Mouse (Mus musculus) embryonic facial prominence, embryonic 12.5 days (tissue): ENCODE measurements around the gene Lca5. TPM values are rescaled to one million over a fixed set of nuclear protein-coding genes. Genes with fewer than 3 reads are reported as not detected.

ENCODE experiments used
- ATAC-seq: fragments of 200-750 bp; cut with Nextera tagmentation; 2 replicates; pipeline ENCODE4 v1.8.0; 2017; ENCODE audit not compliant: insufficient number of reproducible peaks, insufficient read depth, low FRiP score, low TSS enrichment
- H3K27ac ChIP-seq: fragments of 300-500 bp; sonication (generic); 2 replicates; pipeline ENCODE4 v1.5.1; 2016; ENCODE audit warnings: mild to moderate bottlenecking
- H3K27me3 ChIP-seq: fragments of 300-500 bp; sonication (generic); 2 replicates; pipeline ENCODE4 v1.6.1; 2016; ENCODE audit warnings: mild to moderate bottlenecking, moderate library complexity
- H3K36me3 ChIP-seq: fragments of 300-500 bp; sonication (generic); 2 replicates; pipeline ENCODE4 v1.6.1; 2016; ENCODE audit warnings: mild to moderate bottlenecking
- H3K4me1 ChIP-seq: fragments of 300-500 bp; sonication (generic); 2 replicates; pipeline ENCODE4 v1.6.1; 2016
- H3K4me2 ChIP-seq: fragments of 300-500 bp; sonication (generic); replicated peaks from 2 replicates; pipeline ENCODE4 v1.6.1; 2016; ENCODE audit warnings: mild to moderate bottlenecking, moderate library complexity
- H3K4me3 ChIP-seq: fragments of 300-500 bp; sonication (generic); 2 replicates; pipeline ENCODE4 v1.5.1; 2016; ENCODE audit warnings: mild to moderate bottlenecking
- H3K9ac ChIP-seq: fragments of 300-500 bp; sonication (generic); 2 replicates; pipeline ENCODE4 v1.6.1; 2016; ENCODE audit warnings: mild to moderate bottlenecking, moderate library complexity
- H3K9me3 ChIP-seq: fragments of 300-500 bp; sonication (generic); 2 replicates; pipeline ENCODE4 v1.6.1; 2016; ENCODE audit warnings: mild to moderate bottlenecking, moderate library complexity
- whole genome bisulfite sequencing: fragments of 180-500 bp; shearing (Covaris S2); methylation state at CpG from one replicate; pipeline ENCODE4 v1.1.7; 2016; 5-methylcytosine and 5-hydroxymethylcytosine counted together
- polyA plus RNA-seq: library from polyadenylated mRNA; unstranded; fragments of >200 nt; fragmentation: Nextera tagmentation; extraction: Ambion mirVana; gene quantifications from 2 replicates; pipeline ENCODE4 v1.2.1, GENCODE M21; 2016

Gene Lca5
- polyA plus RNA-seq, 1 experiment from 2014 or later: 23.9 TPM

DNA sequence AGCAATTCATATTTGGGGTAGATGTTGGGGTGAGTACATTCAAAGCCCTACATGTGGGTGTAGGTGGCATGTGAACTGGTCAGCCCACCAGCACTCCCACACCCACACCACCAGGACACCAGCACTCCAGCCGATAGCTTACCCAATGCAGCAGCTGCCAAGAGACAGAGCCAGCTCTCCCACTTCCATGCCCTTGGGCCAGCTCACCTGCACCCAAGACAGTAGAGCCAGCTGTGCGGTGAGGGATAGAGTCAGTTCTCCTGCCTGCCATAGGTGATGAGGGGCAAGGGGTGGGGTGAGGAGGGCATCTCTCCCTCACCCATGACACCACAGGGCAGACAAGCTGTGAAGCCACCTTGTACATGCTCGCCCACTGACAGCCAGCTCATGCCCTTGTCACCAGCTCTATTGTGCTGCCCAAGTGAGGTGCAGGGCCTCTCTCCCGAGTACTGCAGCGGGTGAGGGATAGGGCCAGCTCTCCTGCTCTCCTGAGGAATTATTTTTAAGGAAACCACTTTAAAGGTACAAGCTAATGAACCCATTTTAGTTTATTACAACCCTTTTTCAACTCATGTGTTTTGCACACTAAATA, 54.6 kb downstream of the Lca5 start:
- peak; percentile 67 for ATAC-seq
- 84% methylated on average over 5 of the region's 5 CpGs for WGBS
- H3K4me1 ChIP-seq: peaks cover 3% of the 10 kb centered on the region; the same call in 1 of the 2 replicates
- no peaks in the 10 kb centered on the region for H3K27me3 ChIP-seq
- H3K36me3 ChIP-seq: no peaks in the 10 kb centered on the region
- no peak overlapping the region for H3K9ac ChIP-seq
- no peak overlapping the region for H3K4me2 ChIP-seq
- H3K27ac ChIP-seq: no peak overlapping the region
- H3K9me3 ChIP-seq: no peaks in the 10 kb centered on the region
- H3K4me3 ChIP-seq: no peak overlapping the region

- no peak overlapping the region for H3K9ac ChIP-seq
- 68% methylated on average over 6 of the region's 6 CpGs for WGBS
- H3K4me2 ChIP-seq: no peak overlapping the region
- no peak overlapping the region for H3K4me3 ChIP-seq
- peaks cover 3% of the 10 kb centered on the region; the same call in 1 of the 2 replicates for H3K4me1 ChIP-seq
- ATAC-seq: no peak
- no peaks in the 10 kb centered on the region for H3K36me3 ChIP-seq
- H3K27ac ChIP-seq: no peak overlapping the region
- H3K27me3 ChIP-seq: no peaks in the 10 kb centered on the region
- H3K9me3 ChIP-seq: no peaks in the 10 kb centered on the region
Observed at GRCm38 (mm10) chr9:83385301-83385700, 55.6 kb downstream of the Lca5 start.

DNA sequence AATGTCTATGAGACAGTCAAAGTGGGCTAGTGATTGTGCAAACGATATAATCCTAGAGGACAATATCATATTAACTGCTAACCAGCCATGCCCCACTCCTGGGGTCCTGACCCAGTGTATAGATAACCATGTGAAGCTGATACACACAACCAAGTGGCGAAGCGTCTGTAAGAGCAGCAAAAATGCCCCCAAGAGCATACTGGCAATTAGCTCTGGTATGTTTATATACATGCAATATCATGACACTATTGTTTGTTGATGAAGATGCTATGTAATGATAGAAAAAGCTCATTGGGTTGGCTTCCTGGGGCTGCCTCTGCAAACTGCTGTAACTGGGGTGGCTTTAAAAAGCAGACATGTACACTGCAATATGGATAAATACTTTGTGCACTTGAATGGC, 57.7 kb downstream of the Lca5 start:
- H3K4me3 ChIP-seq: no peak overlapping the region
- H3K9me3 ChIP-seq: no peaks in the 10 kb centered on the region
- 72% methylated on average over 3 of the region's 3 CpGs for WGBS
- no peak overlapping the region for H3K4me2 ChIP-seq
- H3K36me3 ChIP-seq: no peaks in the 10 kb centered on the region
- H3K27ac ChIP-seq: no peak overlapping the region
- no peak overlapping the region for H3K9ac ChIP-seq
- no peak for ATAC-seq
- no peaks in the 10 kb centered on the region; the same call in 1 of the 2 replicates for H3K4me1 ChIP-seq
- H3K27me3 ChIP-seq: no peaks in the 10 kb centered on the region

DNA sequence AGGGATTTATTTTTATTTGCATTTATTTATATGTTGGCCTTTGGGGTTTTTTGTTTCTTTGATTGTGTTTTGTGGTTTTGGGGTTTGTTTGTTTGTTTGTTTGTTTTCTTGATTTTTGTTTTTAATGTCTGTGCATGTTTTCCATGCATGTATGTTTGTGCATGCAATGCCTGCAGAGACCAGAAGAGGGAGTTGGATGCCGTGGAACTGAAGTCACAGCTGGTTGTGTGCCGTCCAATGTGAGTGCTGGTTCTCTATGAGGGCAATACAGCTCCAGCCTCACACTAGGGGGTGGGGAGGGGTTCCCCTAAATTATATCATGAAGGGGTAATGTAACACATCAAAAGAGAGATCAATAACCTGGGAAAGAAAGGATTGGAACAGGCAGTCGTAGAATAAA, 58.2 kb downstream of the Lca5 start:
- ATAC-seq: no peak
- Histone ChIP-seq H3K36me3 (no peaks in the 10 kb centered on the region), H3K4me2 (no peak overlapping the region), H3K27ac (no peak overlapping the region), H3K27me3 (no peaks in the 10 kb centered on the region), H3K9ac (no peak overlapping the region), H3K4me1 (no peaks in the 10 kb centered on the region; the same call in 1 of the 2 replicates), H3K4me3 (no peak overlapping the region), H3K9me3 (no peaks in the 10 kb centered on the region)
- WGBS: 49% methylated on average over 3 of the region's 3 CpGs

GRCm38 (mm10) chr9:83381317-83381716, 59.6 kb downstream of the Lca5 start:
- Histone ChIP-seq H3K4me3 (no peak overlapping the region), H3K9me3 (no peaks in the 10 kb centered on the region), H3K4me1 (no peaks in the 10 kb centered on the region), H3K27ac (no peak overlapping the region), H3K9ac (no peak overlapping the region), H3K4me2 (no peak overlapping the region), H3K36me3 (no peaks in the 10 kb centered on the region), H3K27me3 (no peaks in the 10 kb centered on the region)
- no peak for ATAC-seq

DNA sequence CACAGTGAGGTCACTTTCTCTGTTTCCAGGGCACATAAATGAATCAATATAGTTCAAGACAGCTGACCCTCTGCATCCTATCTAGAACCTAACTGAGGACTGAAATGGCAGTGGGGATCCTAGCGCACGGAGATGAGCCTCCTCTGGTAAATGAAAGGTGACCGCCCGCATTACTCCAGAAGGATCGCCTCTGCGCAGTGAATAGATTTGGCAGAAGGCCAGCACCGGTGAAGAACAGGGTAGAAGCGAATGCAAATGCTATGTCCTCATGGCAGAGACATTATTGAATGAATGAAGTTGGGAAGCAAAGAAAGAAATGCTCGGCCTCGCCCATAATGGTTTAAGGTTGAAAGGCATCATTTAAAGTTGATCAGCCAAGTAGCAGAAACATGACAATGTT, 61.3 kb downstream of the Lca5 start:
- H3K9ac ChIP-seq: no peak overlapping the region
- no peaks in the 10 kb centered on the region for H3K9me3 ChIP-seq
- H3K4me1 ChIP-seq: no peaks in the 10 kb centered on the region
- no peak overlapping the region for H3K4me2 ChIP-seq
- no peak overlapping the region for H3K4me3 ChIP-seq
- H3K27me3 ChIP-seq: no peaks in the 10 kb centered on the region
- 88% methylated on average over 10 of the region's 10 CpGs for WGBS
- H3K27ac ChIP-seq: no peak overlapping the region
- H3K36me3 ChIP-seq: no peaks in the 10 kb centered on the region
- ATAC-seq: no peak

DNA sequence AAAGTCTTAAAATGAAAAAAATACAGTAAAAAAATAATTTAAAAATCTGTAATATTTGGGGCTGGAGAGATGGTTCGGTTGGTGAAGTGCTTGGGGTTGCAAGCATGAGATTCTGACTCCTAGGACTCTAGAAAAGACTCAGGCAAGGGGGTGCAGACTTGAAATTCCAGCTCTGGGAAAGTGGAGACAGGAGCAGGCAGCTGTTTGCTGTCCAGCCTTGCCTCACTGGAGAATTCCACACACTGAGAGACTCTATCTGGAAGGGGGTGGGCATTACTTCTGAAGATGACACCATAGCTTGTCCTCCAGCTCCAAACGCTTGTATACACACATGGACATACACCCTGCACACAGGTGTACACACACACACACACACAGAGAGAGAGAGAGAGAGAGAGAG, 63.8 kb downstream of the Lca5 start:
- Histone ChIP-seq H3K9me3 (no peaks in the 10 kb centered on the region), H3K4me1 (no peaks in the 10 kb centered on the region), H3K27me3 (no peaks in the 10 kb centered on the region), H3K9ac (no peak overlapping the region), H3K36me3 (no peaks in the 10 kb centered on the region), H3K27ac (no peak overlapping the region), H3K4me3 (no peak overlapping the region), H3K4me2 (no peak overlapping the region)
- ATAC-seq: no peak
- WGBS: 87% methylated on average over 2 of the region's 2 CpGs

- Histone ChIP-seq H3K4me2 (no peak overlapping the region), H3K27ac (no peak overlapping the region), H3K27me3 (no peaks in the 10 kb centered on the region), H3K36me3 (no peaks in the 10 kb centered on the region), H3K9me3 (no peaks in the 10 kb centered on the region), H3K4me3 (no peak overlapping the region), H3K9ac (no peak overlapping the region), H3K4me1 (no peaks in the 10 kb centered on the region)
- ATAC-seq: no peak
- 70% methylated on average over 4 of the region's 4 CpGs for WGBS
Observed at GRCm38 (mm10) chr9:83375522-83376176, 65.3 kb downstream of the Lca5 start.

DNA sequence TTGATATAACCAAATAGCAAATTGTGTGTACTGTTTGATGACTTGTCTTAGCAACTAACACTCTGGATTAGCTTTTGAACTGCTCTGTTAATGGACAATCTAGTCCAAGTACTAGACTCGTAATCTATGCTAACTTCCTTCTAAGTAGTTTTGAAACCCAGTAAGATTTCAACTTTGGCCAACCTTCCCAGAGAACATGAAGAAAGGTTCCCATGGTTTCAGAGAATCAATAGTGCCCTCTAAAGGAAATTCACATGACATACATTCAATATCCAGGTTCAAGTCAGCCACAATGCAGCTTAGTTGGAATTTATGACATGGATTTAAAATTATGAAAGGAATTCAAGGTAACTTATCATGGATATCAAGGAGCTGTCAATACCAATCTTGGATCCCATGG, 70.0 kb downstream of the Lca5 start:
- no peaks in the 10 kb centered on the region for H3K4me1 ChIP-seq
- H3K9me3 ChIP-seq: no peaks in the 10 kb centered on the region
- ATAC-seq: no peak
- no peak overlapping the region for H3K27ac ChIP-seq
- H3K4me3 ChIP-seq: no peak overlapping the region
- WGBS: 29% methylated on average over 1 of the region's 1 CpGs
- H3K27me3 ChIP-seq: no peaks in the 10 kb centered on the region
- no peaks in the 10 kb centered on the region for H3K36me3 ChIP-seq
- H3K4me2 ChIP-seq: no peak overlapping the region
- H3K9ac ChIP-seq: no peak overlapping the region

DNA sequence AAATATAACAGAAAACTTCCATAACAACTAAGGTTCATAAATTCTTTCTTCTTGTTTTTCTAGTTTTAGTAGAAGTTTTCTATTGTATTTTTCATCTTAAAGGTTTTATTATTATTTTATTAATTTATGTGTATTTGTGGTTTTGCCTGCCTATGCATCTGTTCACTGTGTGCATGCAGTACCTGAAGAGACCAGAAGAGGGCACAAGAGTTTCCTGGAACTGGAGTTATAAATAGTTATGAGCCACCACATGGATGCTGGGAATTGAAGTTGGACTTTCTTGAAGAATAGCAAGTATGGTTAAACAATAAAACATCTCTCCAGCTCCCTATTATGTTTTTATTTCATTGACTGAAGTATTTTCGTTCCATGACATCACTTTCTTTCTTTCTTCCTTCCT, 72.7 kb downstream of the Lca5 start:
- no peaks in the 10 kb centered on the region for H3K9me3 ChIP-seq
- H3K27me3 ChIP-seq: no peaks in the 10 kb centered on the region
- H3K4me1 ChIP-seq: no peaks in the 10 kb centered on the region
- H3K9ac ChIP-seq: no peak overlapping the region
- H3K4me3 ChIP-seq: no peak overlapping the region
- 93% methylated on average over 1 of the region's 1 CpGs for WGBS
- no peak for ATAC-seq
- H3K36me3 ChIP-seq: no peaks in the 10 kb centered on the region
- no peak overlapping the region for H3K27ac ChIP-seq
- H3K4me2 ChIP-seq: no peak overlapping the region

GRCm38 (mm10) chr9:83355802-83356201, 85.1 kb downstream of the Lca5 start:
- ATAC-seq: no peak
- Histone ChIP-seq H3K27ac (no peak overlapping the region), H3K4me3 (no peak overlapping the region), H3K9ac (no peak overlapping the region), H3K4me2 (no peak overlapping the region), H3K9me3 (no peaks in the 10 kb centered on the region), H3K36me3 (no peaks in the 10 kb centered on the region), H3K4me1 (peaks cover 13% of the 10 kb centered on the region), H3K27me3 (no peaks in the 10 kb centered on the region)
- WGBS: 60% methylated on average over 4 of the region's 4 CpGs

DNA sequence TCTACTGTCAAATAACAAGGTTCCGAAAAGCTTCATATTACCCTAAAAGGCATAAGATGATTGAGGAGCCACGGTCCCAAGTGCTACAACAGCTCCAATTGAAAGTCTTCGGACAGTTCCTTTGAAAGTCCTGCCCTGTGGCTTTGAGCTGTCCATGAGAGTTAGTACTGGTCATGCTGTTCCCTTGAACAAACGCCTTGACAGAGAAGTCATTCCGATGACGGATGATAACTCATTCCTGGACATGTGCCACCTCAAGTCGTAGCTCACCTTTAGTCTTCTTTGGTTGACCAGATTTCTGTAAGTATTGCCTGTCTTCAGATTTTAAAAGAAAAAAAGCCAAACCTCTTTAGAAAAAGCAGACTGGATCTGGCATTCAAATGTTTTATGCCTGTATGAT, 87.6 kb downstream of the Lca5 start:
- no peaks in the 10 kb centered on the region for H3K9me3 ChIP-seq
- H3K36me3 ChIP-seq: no peaks in the 10 kb centered on the region
- H3K4me3 ChIP-seq: no peak overlapping the region
- H3K9ac ChIP-seq: no peak overlapping the region
- ATAC-seq: no peak
- 74% methylated on average over 7 of the region's 7 CpGs for WGBS
- H3K4me1 ChIP-seq: peaks cover 34% of the 10 kb centered on the region
- H3K27me3 ChIP-seq: no peaks in the 10 kb centered on the region
- H3K27ac ChIP-seq: no peak overlapping the region
- no peak overlapping the region for H3K4me2 ChIP-seq
